Mouse (Mus musculus) thymus, adult 2 months (tissue): ENCODE measurements at regions not wholly inside any gene's neighbourhood (a gene's known extent, or its start where the extent isn't known, plus 50 kb on each side); places are given as distances from the start of the nearest gene placed in this dataset.

Experiments
- DNase-seq: peaks from one replicate; pipeline ENCODE4 v3.0.0; 2021
- H3K27ac ChIP-seq: fragments of 200-500 bp; 2 replicates; pipeline ENCODE4 v1.5.1; 2012; ENCODE audit warnings: low read length, control low read depth; ENCODE audit not compliant: control insufficient read depth, insufficient read depth
- H3K27me3 ChIP-seq: fragments of 200-500 bp; 2 replicates; pipeline ENCODE4 v1.6.1; 2012; ENCODE audit warnings: mild to moderate bottlenecking, low read length, moderate library complexity, mixed read lengths; ENCODE audit not compliant: control insufficient read depth, insufficient read depth
- H3K36me3 ChIP-seq: fragments of 200-500 bp; 2 replicates; pipeline ENCODE4 v1.6.1; 2012; ENCODE audit warnings: mild to moderate bottlenecking, low read length, moderate library complexity; ENCODE audit not compliant: control insufficient read depth, insufficient read depth
- H3K4me1 ChIP-seq: fragments of 200-500 bp; replicated peaks from 2 replicates; pipeline ENCODE4 v1.6.1; 2012; ENCODE audit warnings: low read length; ENCODE audit not compliant: control insufficient read depth, insufficient read depth
- H3K4me3 ChIP-seq: fragments of 200-500 bp; 2 replicates; pipeline ENCODE4 v1.5.1; 2012; ENCODE audit warnings: mild to moderate bottlenecking, low read length, control low read depth, moderate library complexity; ENCODE audit not compliant: control insufficient read depth, insufficient read depth
- CTCF ChIP-seq: fragments of 200-500 bp; IDR thresholded peaks from 2 replicates; pipeline ENCODE4 v1.5.1; 2012; ENCODE audit warnings: mild to moderate bottlenecking, control low read depth, low read length, moderate library complexity, borderline replicate concordance; ENCODE audit not compliant: control insufficient read depth, poor library complexity, insufficient read depth; ENCODE audit errors: extremely low read depth
- POLR2A ChIP-seq: fragments of 200-500 bp; IDR thresholded peaks from 2 replicates; pipeline ENCODE4 v1.6.1; 2012; ENCODE audit warnings: mild to moderate bottlenecking, low read length, control low read depth, moderate library complexity; ENCODE audit not compliant: control insufficient read depth, poor library complexity, insufficient read depth; ENCODE audit errors: extremely low read depth
- WGBS: fragments of 180-500 bp; shearing (Covaris S2); methylation state at CpG from one replicate; pipeline ENCODE4 v1.1.7; 2018; 5-methylcytosine and 5-hydroxymethylcytosine counted together

GRCm38 (mm10) chr8:12012769-12013168 lies 172.5 kb downstream of the Tex29 start:
- H3K4me3 ChIP-seq: no peak overlapping the region
- no peaks in the 10 kb centered on the region for H3K27me3 ChIP-seq
- no peaks in the 10 kb centered on the region for H3K4me1 ChIP-seq
- WGBS: 94% methylated on average over 3 of the region's 3 CpGs
- H3K36me3 ChIP-seq: no peaks in the 10 kb centered on the region
- no peak for TF ChIP-seq POLR2A
- TF ChIP-seq CTCF: no peak
- DNase-seq: no peak
- no peak overlapping the region for H3K27ac ChIP-seq

- Histone ChIP-seq H3K36me3 (no peaks in the 10 kb centered on the region), H3K27ac (no peak overlapping the region), H3K4me3 (no peak overlapping the region), H3K27me3 (no peaks in the 10 kb centered on the region), H3K4me1 (no peaks in the 10 kb centered on the region)
- DNase-seq: no peak
- TF ChIP-seq POLR2A: no peak
- TF ChIP-seq CTCF: no peak
- WGBS: 15% methylated on average over 7 of the region's 7 CpGs
Measured at GRCm38 (mm10) chr8:12017750-12018149, 177.5 kb downstream of the Tex29 start.

DNA sequence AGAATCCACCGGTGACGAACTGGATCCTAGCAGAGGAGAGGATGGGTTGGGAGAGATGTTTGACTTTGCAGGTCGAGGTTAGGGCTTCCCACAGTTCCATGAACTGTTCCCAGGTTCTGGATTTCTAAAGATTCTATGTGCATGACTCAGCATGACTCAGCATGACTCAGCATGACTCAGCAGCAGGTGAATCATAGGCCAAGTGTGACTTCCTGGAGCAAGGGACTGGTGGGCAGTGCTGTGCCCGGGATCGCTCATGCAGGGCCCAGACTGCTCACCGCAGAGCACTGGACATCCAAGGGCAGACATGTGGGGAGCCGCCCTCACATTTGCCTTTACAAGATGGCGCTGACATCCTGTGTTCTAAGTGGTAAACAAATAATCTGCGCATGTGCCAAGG lies 179.0 kb downstream of the Tex29 start:
- no peak for DNase-seq
- WGBS: 89% methylated on average over 9 of the region's 9 CpGs

GRCm38 (mm10) chr8:12023669-12024390 lies 183.6 kb downstream of the Tex29 start:
- DNase-seq: no peak
- 91% methylated on average over 4 of the region's 4 CpGs for WGBS
- no peaks in the 10 kb centered on the region for H3K27me3 ChIP-seq
- H3K4me1 ChIP-seq: no peaks in the 10 kb centered on the region
- no peak overlapping the region for H3K27ac ChIP-seq
- no peak overlapping the region for H3K4me3 ChIP-seq
- H3K36me3 ChIP-seq: no peaks in the 10 kb centered on the region
- TF ChIP-seq POLR2A: no peak

More for the DNA sequence above, 179.0 kb downstream of the Tex29 start:
- H3K27ac ChIP-seq: no peak overlapping the region
- no peaks in the 10 kb centered on the region for H3K36me3 ChIP-seq
- H3K4me3 ChIP-seq: no peak overlapping the region
- no peaks in the 10 kb centered on the region for H3K27me3 ChIP-seq
- TF ChIP-seq CTCF: no peak
- no peak for TF ChIP-seq POLR2A
- no peaks in the 10 kb centered on the region for H3K4me1 ChIP-seq

DNA sequence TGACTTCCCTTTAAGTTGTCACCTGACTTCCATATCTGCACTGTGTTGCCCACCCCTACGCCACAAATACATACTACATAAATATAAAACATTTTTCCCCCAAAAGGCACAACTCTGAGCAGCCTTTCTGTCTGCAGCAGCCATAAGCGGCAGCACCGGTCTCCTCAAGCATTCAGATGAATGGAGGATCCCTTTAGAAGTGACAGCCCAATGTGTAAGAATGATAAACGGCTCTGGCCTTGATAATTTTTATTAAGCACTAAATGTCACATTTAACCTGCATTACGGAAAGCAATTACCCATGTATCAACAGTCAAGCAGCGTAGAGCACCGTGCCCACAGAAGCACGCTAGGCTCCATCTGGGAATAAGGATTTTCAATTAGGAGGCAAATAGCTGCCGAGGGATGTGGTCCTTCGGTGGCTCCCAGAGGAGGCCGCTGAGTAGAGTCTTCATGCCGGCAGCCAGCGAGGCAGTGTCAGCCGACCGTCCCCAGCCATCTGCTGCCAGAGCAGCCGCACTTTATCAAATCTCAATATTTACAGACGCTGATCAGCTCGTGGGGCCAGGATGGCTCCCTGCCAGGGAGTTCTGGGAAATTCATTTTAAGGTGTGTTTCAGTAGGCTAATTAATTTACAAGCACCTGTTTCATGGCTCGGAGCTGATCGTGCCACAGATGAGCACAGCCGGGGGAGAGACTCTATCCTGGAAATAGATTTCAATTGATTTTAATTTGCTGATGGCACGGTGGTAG lies 190.3 kb downstream of the Tex29 start:
- WGBS: 87% methylated on average over 22 of the region's 22 CpGs
- Histone ChIP-seq H3K36me3 (no peaks in the 10 kb centered on the region), H3K4me3 (no peak overlapping the region), H3K4me1 (no peaks in the 10 kb centered on the region), H3K27me3 (no peaks in the 10 kb centered on the region), H3K27ac (no peak overlapping the region)
- no peak for TF ChIP-seq POLR2A
- TF ChIP-seq CTCF: no peak
- no peak for DNase-seq

- 61% methylated on average over 3 of the region's 3 CpGs for WGBS
- no peak for TF ChIP-seq CTCF
- no peak for TF ChIP-seq POLR2A
Measured at GRCm38 (mm10) chr8:12031796-12032195, 191.5 kb downstream of the Tex29 start.

GRCm38 (mm10) chr8:12032386-12032785 lies 192.1 kb downstream of the Tex29 start:
- Histone ChIP-seq H3K27me3 (no peaks in the 10 kb centered on the region), H3K36me3 (no peaks in the 10 kb centered on the region), H3K27ac (no peak overlapping the region), H3K4me3 (no peak overlapping the region), H3K4me1 (no peaks in the 10 kb centered on the region)
- 17% methylated on average over 3 of the region's 3 CpGs for WGBS
- no peak for DNase-seq
- TF ChIP-seq POLR2A (no peak), CTCF (no peak)

More at GRCm38 (mm10) chr8:12031796-12032195, 191.5 kb downstream of the Tex29 start:
- Histone ChIP-seq H3K27me3 (no peaks in the 10 kb centered on the region), H3K4me3 (no peak overlapping the region), H3K4me1 (no peaks in the 10 kb centered on the region), H3K27ac (no peak overlapping the region), H3K36me3 (no peaks in the 10 kb centered on the region)
- no peak for DNase-seq
